Mouse (Mus musculus) naive thymus-derived CD4-positive, alpha-beta T cell, adult 5 months (primary cell): ENCODE data around the gene Trpc5os. TPM values are rescaled to one million over a fixed set of nuclear protein-coding genes. Genes with fewer than 3 reads are reported as not detected.

Source experiments
- polyA plus RNA-seq: library from polyadenylated mRNA; unstranded; fragments of 100-300 nt; shearing (Covaris generic); gene quantifications from one replicate; pipeline ENCODE4 v1.2.1, GENCODE M21; 2017

Gene Trpc5os
- not detected for polyA plus RNA-seq

DNA sequence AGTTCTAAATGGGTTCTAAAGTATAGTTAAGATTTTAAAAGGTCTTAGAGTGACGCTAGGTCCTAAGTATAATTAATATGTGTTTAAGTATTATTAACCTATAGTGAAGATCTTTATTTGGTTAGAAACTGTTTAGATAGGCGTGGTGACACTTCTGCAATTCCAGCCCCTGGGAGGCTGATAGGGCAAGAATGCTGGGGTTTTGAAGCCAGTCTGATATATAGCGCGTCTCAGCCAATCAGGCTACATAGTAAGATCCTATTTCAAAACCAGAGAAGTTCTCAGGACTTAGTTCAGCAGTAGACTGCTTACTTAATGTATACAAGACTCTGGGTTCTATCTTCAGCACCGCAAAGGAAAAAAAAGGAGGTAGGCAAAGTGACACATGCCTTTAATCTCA, at the start of gene Trpc5os:
Gene Trpc5os (plus strand): TSS at position 301 of the 400 bp plus-strand sequence.

Other genes with a start within 250 kb of the Trpc5os start
- gene Alg13, start 138.8 kb upstream of the Trpc5os start, polyA plus RNA-seq: 12.8 TPM
- not detected for gene Trpc5, start 231.6 kb downstream of the Trpc5os start, polyA plus RNA-seq
- gene Rtl4, start 232.3 kb downstream of the Trpc5os start, polyA plus RNA-seq: not detected